Mouse (Mus musculus) B cell, adult 62 days (primary cell): Measurements from ENCODE around the gene 4933428M09Rik. TPM values are rescaled to one million over a fixed set of nuclear protein-coding genes. Genes with fewer than 3 reads are reported as not detected.

ENCODE experiments used
- total RNA-seq: library from RNA; stranded (reverse); gene quantifications from 4 replicates; pipeline ENCODE4 v1.2.4, GENCODE M21; 2023

The 4933428M09Rik gene
- total RNA-seq = not detected in 4 replicates

DNA sequence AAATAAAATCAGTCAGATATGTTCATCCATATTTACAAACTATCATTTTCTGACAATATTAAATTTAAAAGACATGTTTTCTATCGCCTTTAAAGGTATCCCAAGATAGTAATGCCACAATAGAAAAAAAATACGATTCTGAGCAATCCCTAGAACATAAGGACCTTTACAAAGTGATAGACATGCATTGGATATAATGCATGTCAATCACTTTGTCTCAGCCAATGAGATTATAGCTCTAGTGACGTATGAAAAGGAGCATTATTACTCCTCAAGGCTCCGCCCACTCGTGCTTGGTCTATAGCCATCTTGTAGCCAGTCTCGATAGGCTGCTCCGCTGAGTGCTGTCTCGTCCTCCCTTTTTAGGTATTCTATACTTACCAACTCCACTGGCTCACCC, at the start of gene 4933428M09Rik:
TSS of gene 4933428M09Rik (plus strand) at position 301 of the 400 bp plus-strand sequence.

DNA sequence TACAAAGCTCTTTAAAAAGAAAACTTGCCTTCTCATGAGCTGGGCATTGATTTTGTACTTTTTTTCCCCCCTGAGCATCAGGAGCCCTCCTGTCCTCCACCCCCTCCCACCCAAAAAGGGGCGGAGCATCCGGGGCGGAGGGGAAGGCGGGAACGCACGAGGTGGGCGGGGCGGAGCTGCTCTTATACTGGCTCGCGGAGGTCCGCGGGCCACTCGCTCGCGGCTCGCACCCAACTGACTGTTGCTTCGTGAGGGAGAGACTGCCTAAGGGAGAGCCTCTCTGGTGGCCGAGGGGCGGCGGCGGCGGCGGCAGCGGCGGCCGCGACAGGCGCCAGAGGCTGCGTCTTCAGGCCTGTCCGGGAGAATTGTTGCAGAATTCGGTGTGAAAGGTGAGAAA, 30.8 kb downstream of the 4933428M09Rik start, which contains the start of gene Mum1l1:
TSS of gene Mum1l1 (plus strand) at position 214 of the 397 bp plus-strand sequence.

Other genes with a start within 250 kb of the 4933428M09Rik start
- not detected in 4 replicates for gene Serpina7, start 94.0 kb upstream of the 4933428M09Rik start, total RNA-seq
- gene 4930513O06Rik, start 93.0 kb upstream of the 4933428M09Rik start, total RNA-seq = not detected in 4 replicates
- 0.12 TPM in 1 of 4 replicates, not detected in the others for gene Mum1l1, start 30.8 kb downstream of the 4933428M09Rik start, total RNA-seq
- not detected in 4 replicates for gene Trap1a, start 154.5 kb downstream of the 4933428M09Rik start, total RNA-seq